Mouse (Mus musculus) lung, adult 18-20 months (tissue): Measurements from ENCODE around the gene Zfp2.

Source experiments
- DNase-seq, 2 experiments: peaks; one replicate each; pipeline ENCODE4 v3.0.0; 2022; ENCODE audit warnings: mixed read lengths in 2 of 2

Gene Zfp2

DNA sequence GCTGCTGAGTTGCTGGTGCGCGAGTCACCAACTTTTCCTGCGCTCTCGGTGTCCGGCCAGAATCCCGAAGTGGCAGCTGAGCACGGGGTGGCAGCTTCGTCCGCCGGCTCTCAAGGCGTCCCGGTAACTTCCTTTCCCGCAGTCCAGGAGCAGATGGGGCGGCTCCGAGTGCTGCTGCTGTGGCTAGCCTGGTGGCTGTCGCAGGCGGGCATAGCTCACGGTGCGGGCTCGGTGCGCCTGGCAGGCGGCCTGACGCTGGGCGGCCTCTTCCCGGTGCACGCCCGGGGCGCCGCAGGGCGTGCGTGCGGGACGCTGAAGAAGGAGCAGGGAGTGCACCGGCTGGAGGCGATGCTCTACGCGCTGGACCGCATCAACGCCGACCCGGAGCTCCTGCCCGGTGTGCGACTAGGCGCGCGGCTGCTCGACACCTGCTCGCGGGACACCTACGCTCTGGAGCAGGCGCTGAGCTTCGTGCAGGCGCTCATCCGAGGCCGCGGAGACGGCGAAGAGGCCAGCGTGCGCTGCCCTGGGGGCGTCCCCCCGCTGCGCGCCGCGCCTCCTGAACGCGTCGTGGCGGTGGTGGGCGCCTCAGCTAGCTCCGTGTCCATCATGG lies 64.9 kb downstream of the Zfp2 start:
- no peak for DNase-seq

DNA sequence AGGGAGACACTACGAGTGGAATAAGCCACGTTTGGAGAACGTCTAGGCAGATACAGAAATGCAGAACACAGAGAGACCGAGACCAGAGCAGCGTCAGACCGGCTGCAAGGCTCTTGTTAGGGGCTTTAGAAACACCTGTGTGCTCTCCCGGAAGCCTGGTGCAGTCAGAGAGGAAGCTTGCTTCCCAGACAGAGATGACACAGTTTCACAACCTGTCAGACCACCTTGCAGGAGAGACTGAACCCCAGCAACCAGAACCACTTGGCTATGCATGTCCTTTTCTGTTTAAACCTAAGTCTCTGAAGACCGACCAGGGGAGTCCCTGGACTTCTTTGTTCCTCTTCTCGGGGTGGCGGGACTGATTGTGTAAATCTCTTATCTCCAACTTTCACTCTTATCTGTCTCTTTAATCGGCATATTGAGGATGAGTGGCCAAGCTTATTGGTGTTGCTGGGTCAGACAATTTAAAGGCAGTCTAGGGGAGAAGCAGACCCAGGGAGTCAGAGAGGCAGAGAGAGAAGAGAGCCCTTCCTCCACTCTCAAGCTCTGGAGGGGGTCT lies 65.7 kb downstream of the Zfp2 start, which contains the start of gene Grm6:
Gene Grm6 (plus strand): TSS at position 509 of the 559 bp plus-strand sequence.
- no peak for DNase-seq

DNA sequence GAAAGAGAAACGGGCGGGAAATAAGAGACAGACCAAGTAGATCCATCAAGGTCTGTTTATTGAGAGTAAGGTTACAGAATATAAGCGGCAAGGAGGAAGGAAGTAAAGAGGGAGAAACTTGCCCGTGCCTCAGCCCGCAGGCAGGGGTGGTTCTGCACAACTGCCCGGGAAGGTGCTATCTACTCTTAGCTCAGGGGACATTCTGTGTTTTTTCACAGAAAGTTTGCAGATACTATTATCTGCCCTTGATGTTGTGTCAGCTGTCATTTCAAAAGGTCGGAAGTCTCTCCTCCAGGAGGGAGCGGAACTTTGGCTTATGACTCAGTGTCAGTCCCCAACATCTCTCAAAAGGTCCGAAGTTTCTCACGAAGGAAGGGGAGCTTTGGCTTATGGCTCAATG lies 66.7 kb downstream of the Zfp2 start:
- no peak for DNase-seq
